Mouse (Mus musculus) ES-CJ7 (cell line): Measurements from ENCODE around the gene Wwox.
"Not testable (repeated sequence)": the region's sequence is repeated elsewhere in the genome, so short reads cannot be mapped to it uniquely, and the experiment has no call there.

Experiments used
- DNase-seq: peaks from one replicate; pipeline ENCODE4 v3.0.0; 2011; ENCODE audit warnings: low read depth, low spot score

Wwox gene

DNA sequence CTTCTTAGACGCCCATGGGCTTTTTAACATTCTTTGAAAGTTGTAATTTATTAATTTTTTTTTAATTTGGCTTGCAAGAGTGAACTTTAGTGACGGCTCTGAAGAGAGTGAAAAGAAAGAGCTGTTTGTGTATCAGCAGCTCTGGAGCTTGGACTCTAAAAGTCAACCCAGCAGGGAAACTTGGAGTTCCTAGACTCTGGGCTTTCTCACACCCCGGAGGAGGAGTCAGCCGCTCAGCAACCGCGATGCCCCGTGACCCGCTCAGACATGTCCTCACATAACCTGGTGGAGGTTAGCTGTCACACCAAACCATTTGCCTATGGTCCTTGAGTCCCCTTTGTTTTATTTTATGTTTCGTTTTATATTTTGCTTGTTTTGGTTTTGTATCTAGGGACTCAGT is 354.2 kb downstream of the Wwox start:
- DNase-seq: no peak

DNA sequence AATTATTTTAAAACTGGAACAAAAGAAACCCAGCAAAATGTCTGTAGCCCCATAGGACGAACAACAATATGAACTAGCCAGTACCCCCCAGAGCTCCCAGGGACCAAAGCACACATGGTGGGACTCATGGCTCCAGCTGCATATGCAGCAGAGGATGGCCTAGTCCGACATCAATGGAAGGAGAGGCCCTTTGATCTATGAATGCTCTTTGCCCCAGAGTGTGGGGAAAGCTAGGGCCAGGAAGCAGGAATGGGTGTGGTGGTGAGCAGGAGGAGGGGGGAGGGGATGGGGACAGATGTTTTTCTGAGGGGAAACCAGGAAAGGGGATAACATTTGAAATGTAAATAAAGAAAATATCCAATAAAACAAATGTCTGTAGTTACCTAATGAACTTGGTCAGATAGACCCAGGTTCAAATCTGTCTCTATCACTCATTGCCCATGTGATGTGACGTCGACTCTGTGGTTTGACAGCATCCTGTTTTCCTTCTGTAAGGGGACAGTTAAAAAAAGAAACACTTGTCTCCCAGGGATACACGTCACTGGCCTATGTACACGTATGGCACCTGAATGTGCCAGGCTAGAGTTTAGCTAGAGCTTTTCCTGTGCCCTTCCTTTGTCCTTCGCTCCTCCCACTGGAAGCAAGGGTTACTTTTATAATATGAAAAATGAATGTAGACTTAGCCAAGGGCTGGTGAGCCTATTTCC is 362.1 kb downstream of the Wwox start:
- DNase-seq: peak; percentile 34

DNA sequence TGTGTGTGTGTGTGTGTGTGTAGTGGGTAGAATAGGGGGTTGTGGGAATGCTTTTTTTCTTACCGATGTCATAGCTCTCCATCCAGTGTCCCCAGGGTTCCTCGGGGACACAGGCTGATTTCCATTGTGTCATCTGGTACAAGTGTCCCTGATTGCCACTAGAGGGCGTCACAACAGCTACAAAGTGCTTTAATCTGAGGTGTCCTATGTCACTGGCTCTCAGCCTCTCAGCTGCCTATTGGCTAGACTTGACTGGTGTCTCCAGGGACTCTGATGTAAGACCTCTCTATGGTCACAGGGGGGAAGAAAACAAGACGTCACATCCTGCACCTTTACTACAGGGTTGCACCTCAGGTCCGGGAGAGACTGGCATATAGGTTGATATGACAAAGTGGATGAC is 363.7 kb downstream of the Wwox start:
- DNase-seq: peak; percentile 52

DNA sequence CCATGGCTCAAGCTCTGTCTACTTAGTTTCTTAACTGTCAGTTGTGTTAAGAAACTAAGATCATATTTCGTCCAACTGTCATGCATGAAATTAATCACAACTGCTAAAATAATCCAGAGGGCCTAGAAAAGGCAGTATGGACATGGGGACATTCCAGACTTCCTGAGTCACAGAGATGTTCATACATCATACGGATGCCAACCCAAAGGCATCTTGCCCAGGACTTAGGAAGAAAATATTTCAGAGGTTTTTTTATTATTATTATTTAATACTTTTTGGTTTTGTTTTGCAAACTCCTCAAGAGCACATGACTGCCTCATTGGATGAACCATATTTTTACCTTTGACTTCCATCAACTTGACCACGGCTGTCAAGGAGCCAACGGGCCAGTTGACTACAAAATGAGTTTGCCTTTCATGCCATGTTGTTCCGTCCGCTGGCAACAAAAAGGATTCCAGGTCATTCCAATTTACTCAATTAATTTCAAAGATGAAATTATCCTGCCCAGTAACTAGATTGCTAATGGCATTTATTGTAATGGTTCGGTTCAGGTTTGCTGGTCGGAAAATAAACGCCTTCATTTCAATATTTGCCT is 367.5 kb downstream of the Wwox start:
- DNase-seq: no peak

DNA sequence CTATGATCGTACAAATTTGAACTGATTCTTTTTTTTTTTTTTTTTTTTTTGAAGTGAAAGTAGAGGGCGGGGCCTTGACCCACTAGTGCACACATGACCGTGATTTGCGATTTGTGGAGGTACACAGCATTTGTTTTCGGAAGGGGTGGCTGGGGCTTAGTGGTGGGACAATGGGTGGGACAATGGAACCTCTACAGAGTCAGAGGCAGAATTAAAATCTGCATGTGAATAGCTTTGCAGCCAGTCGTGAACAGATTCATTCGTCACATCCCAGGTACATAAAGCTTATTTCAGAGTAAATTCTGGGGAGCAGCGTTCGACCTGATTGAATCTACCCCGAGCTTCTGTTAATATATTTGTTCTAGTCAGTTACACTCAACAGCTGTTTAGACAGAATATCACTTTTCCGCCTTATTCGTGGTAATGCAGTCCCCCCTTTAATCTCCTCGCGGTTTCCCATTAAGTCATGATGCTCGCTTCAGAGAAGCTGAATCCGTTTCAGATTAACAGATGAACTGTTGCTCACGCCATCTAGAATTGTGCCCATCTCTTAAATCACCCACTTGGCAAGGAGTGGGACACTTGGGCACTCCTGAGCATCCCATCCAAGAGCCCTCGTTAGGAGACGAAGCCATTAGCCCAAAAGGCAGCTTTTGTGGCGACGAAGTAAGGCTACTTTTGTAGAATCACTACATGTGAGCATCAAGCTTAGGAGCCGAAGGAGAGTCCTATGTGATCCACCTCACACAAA is 368.4 kb downstream of the Wwox start:
- DNase-seq: peak; percentile 37

DNA sequence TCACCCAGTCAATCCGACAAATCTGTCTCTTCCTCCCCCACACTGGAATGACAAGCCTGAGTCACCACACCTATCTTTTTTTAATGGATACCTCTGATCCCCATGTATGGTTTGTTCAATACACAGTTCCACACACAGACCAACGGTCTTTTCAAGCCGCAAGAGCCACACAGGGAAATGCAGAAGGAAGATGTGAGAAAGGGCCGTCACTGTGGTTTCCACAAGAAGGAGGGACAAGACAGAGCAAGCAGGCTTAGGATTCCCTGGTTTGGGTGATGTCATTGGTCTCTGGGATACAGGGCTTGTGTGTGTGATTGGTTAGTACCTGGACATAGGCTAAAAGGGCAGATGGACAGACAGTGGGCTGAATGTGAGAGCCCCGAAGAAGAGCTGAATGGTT is 371.0 kb downstream of the Wwox start:
- no peak for DNase-seq

DNA sequence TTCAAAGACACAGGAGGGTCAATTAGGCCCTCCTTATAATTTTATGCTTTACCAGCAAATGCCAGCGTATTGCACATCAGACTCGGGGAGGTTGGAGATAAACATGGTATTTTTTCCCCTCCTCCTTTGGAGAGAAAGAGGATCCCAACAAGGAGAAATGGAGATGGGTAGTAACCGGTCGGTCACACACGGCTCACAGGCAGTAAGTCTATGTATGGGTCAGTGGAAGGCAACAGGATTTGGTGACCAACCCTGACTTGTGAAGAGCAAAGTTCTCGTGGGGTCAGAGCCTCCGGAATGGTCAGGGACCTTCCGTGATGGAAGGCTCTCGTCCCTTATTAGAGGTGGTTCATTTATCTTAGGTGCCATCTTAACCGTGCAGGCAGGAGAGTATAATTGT is 374.4 kb downstream of the Wwox start:
- no peak for DNase-seq

DNA sequence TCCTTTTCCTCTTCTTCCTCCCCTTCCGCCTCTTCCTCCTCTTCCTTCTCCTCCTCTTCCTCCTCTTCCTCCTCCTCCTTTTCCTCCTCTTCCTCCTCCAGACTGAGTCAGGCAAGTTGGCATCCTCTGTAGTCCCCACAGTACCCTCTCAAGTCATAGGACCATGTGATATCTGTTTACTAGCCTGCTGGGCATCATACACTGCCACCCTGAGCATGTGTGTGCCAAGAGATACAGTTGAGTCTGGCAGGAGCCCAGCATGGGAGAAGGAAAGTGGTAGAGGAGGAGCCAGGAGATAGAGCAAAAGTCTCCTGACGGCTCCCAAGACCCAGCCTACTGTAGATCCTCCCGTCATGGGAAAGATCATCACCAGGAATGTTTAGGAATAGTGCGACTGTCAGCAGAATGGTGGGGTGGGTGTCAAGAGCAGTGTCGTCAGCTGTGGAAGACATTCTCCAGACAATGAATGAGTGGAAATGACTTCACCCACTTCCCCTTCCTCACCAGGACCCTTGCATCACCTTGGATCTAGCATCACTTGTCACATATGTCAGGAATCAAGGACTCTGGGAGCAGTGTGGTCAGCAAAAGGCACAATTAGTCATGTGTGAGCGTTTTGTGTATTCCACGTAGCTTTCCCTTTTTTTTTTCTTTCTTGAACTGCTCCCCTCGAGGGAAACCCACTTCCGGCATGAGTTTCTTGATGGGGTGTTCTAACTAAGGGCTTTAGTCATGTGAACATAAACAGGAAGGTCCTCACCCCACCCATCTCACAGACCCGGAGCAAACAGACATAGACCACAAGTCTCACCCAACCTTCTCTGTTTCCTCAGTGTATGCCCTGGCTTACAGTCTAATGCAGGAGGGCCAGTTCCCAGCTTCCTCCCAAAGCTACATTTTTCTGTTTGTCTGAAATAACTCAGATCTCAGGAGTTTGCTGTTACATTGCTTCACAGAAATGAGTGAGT is 375.6 kb downstream of the Wwox start:
- no peak for DNase-seq

DNA sequence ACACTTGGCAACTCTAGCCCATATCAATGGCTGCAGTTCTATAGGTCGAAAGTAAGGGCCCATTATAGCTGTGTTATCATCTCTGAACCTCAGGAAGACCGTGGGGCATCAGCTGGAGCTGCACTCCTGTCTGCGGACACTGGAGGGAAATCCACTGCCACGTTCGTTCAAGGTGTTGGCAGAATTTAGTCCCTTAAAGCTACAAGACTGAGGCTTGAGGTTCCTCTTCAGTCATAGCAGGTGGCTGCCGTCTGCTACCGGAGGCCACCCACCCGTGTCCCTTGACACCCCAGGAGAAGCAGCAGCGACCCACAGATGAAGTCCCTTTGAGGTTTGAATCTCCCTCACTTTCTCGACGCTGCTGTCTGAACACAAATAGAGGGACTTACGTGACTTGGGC is 376.9 kb downstream of the Wwox start:
- no peak for DNase-seq

DNA sequence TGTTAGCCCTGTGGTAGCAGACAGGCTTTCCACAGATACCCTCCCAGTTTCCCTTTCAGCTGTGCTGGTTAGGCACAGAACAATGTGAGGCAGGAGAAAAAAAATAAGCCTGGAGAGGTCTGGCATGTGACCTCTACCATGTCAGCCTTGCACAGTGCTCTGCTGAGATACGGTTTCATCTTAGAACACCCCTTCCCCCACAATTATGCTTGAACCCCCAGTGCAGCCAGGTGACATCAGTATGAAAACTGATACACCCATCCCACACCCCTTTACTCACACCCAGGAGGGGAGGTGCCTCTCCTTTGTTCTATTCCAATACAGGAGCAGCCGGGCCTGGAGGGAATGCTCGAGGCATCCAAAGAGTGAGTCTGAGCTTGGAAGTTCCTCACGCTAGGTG is 377.5 kb downstream of the Wwox start:
- peak; percentile 17 for DNase-seq

DNA sequence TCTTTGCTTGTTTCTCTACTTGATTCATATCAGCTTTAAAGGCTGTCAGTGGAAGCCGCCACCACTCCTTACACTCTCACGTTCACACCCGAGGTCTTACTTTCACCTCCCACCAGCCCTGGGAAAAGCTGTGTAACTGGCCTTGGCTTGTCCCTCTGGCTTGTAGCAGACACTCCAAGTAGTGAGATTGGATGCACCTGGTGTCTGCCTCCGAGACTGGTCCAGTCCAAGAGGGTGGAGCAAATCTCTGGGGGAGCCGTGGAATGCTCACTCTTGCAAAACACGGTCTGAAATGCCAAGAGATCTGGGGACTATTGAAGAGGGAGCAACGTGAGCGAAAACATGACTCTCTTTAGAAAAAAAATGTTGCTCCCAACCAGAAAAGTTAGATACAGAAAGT is 382.1 kb downstream of the Wwox start:
- DNase-seq: no peak

DNA sequence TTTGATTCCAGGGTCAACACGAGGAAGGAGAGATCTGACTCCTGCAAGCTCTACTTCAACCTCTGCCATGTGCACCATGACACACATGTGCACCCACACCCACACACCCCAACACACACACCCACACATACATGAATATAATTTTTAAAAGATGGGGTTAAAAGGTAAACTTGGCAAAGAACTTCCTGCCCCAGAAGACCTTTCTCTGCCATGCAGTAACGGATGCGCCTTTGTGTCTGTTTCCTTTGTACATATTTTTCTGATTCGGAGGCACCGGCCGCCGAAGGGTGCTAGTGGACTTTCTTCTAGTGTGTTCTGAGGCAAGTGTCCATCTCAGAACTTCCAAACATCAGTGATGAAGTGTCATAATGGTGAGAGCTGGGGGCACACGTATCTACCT is 386.0 kb downstream of the Wwox start:
- DNase-seq: no peak

DNA sequence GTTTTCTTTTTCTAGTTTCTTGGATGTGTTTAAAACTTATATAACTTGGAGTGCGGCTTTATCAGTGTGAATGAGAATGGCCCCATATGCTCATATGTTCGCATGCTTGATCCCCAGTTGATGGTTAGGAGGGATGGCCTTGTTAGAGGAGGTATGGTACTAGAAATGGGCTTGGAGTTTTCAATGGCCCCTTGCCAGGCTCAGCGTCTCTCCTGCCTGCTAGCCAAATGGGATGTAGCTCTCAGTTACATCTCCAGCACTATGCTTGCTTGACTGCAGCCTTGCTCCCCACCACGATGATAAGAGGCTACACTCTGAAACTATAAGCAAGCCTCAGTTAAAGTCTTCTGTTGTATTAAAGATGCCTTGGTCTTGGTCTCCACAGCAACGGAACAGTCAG is 387.5 kb downstream of the Wwox start:
- no peak for DNase-seq

DNA sequence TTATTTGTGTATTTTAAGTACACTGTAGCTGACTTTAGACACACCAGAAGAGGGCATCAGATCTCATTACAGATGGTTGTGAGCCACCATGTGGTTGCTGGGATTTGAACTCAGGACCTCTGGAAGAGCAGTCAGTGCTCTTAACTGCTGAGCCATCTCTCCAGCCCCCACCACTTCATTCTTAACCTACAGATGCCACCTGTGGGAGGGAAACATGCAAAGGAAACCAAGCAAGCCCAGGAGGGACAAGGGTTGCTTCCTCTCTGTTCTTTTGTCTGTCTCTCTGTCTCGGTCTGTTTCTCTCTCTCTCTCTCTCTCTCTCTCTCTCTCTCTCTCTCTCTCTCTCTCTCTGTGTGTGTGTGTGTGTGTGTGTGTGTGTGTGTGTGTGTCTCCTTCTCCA is 388.4 kb downstream of the Wwox start:
- DNase-seq: not testable (repeated sequence)

DNA sequence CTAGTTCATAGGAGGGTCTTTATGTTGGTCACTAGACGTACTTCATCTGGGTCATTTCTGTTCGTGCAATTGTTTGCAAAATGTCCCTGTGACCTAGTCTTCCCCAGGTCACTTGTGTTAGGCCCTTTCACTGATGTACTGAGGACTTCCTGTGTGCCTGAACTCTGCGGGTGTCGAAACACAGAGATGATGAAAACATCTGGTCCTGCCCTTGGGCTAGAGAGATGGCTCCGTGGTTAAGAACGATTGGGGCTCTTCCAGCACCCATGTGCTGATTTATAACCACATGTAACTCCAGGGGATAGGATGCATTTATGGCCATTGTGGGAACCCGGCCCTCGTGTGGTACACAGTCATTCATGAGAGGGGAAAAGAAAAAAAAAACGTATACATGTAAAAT is 392.1 kb downstream of the Wwox start:
- no peak for DNase-seq

DNA sequence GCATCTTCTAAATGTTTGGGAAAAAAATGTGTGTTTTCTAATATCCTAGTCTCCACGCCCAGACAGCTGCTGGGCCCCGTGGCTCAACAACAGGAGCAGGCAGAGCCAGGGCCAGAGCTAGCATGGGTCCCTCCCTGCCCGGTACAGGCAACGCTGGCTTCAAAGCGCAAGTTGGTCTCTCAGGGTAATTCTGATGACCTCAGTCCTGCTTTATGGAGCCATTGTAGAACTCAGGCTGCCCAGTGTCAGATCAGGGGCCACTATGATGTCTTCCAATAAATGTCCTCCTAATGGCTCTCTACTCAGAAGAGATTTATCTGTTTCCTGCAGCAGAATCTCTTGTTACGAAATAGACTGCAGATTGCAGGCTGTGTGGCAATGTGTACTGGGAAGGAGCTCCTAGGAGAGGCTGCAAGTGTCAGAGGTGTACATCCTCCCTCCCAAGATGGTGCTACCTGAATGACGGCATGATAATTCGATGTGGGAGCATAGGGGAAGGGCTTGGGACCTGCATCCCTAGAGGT is 392.9 kb downstream of the Wwox start:
- DNase-seq: no peak

DNA sequence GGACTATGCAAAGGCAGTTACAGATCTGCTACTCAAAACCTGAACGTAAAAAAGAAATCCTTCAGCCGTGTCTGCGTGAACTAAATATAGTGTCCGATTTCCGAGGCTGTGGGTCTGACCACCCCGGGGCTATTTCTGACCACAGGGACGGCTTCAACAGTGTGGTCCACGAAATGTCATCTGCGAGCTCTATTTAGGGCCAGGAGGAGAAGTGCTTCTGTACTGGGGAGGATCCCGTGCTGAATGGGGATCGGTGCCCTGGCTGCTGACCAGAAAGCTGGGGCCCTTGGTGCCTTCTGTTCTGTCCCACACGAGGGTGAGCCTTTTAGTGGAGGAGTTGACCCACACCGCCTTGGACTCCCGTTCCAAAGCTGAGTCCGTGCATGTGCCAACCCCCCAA is 395.3 kb downstream of the Wwox start:
- no peak for DNase-seq

DNA sequence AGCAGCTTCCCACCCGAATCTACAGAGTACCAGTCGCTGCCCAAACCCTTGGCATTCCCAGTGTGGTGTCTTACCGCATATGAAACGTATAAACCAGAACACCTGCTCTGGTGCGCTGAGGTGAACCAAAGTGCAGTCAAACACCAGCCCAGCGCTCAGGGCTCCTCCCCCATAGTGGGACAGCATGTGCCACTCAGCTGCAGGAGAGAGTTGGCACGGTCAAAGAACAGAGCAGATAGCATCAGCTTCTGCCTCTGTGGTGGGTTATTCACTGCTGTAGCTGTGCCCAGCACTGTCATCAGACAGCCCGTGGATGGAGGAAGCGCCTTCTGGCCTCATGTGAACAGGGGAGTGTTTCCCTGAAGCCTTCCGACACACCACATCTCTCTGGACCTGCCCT is 400.5 kb downstream of the Wwox start:
- DNase-seq: no peak

DNA sequence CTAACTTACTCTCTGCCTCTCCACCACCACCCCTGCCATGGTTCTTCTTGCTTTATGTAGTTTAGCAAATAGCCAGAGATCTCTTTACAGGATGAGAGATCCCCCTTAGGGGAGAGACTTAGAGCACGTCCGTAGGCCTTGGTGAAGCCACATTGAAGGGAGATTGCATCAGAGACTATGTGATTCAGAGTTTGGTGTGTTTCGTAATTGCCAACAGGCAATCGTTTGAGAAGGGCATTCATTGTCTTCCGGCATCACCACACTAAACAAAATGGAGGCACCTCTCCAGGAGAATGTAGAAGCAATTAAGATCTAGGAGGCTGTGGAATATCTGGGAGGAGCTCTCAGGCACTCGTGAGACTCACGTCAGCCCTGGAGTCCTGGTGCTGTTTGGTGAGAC is 408.2 kb downstream of the Wwox start:
- DNase-seq: no peak

DNA sequence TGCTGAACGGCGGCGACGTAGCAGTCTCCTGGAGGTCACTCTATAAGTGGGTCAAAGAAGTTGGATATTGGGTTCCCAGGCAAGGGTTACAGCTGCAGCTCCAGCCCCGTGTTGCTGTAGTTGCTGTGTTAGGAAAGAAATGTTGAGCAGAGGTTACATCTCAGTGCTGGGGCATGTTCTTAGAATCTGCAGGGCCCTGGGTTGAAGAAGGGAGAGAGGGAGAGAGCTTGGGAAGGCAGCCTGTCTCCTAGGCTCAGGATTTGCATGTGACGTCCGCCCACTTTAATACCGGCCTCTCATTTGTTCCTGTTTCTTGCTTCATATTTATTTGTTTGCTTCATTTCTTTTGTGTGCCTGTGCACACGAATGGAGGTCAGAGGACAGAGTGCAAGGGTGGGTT is 410.0 kb downstream of the Wwox start:
- DNase-seq: no peak

DNA sequence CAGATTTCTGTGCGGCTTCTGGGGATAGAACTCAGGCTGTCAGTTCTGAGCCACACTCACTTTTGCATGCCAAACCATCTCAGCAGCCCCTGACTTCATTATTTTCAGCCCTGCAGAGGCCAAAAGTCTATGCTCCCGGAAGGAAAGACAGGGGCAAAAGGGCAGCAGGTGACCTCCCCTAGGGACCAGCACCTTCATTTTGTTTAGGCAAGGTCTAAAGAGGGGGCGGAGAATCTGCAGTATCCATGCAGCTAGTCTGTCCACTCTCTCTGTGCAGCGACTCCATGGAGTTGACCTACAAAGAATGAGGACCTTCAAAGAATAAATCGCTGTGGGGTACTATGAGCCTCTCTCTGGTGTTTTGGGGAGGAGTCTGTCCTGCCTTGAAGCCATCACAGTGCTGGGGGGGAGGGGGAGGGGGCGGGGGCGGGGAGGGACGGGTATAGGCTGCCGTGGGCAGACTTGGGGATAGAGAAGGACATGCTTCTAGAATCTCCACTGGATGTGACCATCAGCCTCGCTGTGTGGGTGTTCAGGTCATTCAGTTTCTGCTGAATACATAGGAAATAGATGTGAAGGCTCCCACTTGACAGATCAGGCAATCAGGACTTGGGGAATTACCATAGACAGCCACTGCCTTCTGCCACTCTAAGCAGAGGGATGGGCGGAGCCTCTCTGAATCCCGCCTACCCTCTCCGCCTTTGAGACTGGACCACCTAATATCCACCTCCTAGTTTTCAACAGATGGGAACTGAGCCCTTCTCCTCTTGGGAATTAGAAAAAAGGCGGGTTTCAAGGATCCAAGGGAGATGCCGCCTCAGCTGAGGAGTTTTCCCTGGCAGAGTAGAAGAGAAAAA is 410.8 kb downstream of the Wwox start:
- peak; percentile 44 for DNase-seq
